Mouse (Mus musculus): ENCODE measurements around the gene Ggta1. TPM values are rescaled to one million over a fixed set of nuclear protein-coding genes. Genes with fewer than 3 reads are reported as not detected.

The Ggta1 gene
- total RNA-seq, 4 experiments from 2014 or later = 4.0 to 7.7 (median 5.6) TPM

GRCm38 (mm10) chr2:35440480-35440879, 22.6 kb downstream of the Ggta1 start:
- DNase-seq (ENCODE audit: low spot score in 2 of 2) = no peak

DNA sequence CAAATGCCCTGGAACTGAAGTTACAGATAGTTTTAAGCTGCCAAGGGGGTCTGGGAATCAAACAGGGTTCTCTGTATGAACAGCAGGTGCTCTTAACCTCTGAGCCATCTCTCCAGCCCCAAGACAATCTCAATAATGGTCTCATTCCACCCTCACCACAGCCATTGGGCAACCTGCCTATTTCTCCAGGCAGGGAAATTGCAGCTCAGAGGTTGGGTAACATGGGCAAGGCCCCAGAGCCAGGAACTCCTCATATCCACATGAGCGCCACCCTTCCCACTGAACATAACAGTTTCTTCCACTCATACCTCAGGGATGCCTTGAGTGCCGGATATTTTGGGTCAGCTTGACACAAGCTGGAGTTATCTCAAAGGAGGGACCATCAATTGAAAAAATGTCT, 25.2 kb downstream of the Ggta1 start:
- DNase-seq (ENCODE audit: low spot score in 2 of 2) = no peak

DNA sequence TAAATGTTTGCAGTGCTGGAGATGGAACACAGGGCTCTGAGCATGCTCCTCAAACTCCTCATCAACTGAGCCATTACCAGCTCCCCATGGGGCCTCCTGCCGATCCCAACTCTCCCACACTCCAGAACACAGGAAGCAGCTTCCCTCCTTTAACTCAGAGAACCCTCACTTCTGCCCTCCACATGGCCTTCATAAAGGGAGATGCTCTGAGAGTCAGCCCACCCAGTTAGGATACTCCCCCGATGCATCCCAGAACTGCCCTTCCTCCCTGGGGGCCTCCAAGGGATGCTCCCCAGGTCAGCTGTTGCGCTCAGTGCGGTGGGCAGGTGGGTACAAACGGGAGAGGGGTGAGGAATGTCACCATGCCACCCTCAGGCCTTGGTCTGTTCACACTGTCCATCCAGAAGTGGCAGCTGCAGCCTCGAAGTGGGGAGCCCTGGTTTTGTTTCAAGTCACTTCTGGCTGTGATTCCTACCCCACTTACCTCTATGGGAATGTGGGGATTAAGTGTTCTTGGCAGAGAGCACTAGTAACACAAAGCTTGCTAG, 28.4 kb downstream of the Ggta1 start:
- no peak for DNase-seq (ENCODE audit: low spot score in 2 of 2)

DNA sequence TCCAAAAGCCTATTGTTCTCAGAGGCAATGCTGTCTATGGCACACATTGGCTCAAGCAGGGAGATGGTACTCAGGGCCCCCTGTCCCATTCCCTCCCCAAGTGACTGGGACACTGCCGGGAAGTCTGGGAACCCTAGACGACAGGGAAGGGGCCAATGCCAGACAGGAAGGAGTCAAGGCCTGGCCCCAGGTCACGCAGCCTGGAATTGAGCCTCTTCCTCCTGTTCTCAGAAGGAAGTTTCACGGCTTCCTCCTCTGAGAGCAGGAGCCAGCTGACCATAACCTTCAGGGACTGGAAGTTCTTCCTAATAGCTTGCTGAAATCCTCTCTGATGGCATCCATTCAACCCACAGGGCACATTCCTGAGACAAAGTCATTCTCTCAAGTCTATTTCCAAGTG, 29.6 kb downstream of the Ggta1 start:
- no peak for DNase-seq (ENCODE audit: low spot score in 2 of 2)

DNA sequence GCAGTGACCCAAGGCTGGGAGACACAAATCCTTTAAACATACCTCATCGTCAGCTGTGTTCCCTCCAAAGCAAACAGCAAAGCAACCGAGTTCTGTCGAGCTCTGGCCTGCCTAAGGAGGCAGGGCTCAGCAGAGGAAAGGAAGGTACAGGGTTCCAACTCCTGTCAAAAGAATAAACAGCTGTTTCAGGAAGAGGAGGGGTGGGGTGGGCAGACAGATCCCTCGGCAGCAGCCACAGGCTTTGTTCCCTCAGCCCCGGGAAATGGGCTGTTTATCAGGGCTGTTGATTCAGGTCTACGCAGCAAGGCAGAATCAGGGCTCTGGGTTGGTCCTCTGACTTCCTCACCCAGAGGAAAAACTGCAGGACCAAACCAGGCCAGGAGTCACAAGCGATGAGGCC, 30.6 kb downstream of the Ggta1 start:
- no peak for DNase-seq (ENCODE audit: low spot score in 2 of 2)

- no peak for DNase-seq (ENCODE audit: low spot score in 2 of 2)
Observed at GRCm38 (mm10) chr2:35432011-35432410, 31.0 kb downstream of the Ggta1 start.

DNA sequence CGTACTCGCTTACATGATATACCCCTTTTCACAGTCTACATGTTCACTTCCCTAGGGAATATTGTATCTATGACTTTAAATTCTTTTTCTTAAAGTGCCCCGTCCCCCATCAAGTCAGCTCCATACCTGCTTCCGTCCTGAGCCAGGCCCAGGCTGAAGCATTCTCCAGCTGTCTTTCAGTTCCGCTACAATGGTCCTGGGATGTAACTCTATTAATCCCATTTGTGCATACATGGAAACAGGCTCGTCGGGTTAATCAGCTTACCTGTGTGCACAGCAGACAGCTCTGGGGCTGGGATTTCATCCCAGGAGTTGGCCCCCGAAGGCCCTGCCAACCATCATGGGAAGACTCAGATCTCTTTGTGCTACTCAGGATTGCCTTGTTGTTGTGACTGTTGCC, 32.2 kb downstream of the Ggta1 start:
- DNase-seq (ENCODE audit: low spot score in 2 of 2) = no peak

DNA sequence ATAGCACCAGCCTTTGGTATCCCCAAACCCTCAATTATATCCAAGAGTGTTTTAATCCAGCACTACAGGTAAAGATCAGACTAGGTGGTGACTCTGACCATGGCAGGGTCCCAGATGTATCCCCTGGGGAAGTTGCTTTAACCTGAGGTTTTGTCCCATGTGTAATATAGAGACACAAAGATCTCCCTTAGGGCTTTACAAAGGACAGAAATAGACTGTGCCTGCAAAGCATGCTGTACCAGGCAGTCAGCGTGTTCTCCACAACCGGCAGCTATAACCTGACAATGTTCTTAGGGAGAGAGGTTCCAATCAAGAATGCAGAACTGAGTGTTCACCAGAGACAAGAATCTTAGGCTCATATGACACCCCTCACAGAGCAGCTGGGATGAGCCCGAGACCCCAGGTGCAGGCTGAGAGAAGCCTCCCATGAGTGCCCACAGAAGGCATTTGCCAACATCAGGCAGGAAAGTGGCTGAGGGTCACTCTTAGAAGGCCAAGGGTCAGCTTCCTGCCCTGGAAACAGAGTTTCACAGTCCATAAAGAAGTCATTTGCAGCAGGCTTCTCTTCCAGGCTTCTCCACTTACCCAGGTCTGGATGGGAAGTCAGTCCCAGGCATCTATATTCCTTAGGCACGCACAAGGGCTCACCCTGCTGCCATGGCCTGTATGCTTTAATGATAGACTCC, 34.3 kb downstream of the Ggta1 start:
- DNase-seq (ENCODE audit: low spot score in 2 of 2) = no peak

- DNase-seq (ENCODE audit: low spot score in 2 of 2) = no peak
Observed at GRCm38 (mm10) chr2:35427559-35427958, 35.5 kb downstream of the Ggta1 start.

DNA sequence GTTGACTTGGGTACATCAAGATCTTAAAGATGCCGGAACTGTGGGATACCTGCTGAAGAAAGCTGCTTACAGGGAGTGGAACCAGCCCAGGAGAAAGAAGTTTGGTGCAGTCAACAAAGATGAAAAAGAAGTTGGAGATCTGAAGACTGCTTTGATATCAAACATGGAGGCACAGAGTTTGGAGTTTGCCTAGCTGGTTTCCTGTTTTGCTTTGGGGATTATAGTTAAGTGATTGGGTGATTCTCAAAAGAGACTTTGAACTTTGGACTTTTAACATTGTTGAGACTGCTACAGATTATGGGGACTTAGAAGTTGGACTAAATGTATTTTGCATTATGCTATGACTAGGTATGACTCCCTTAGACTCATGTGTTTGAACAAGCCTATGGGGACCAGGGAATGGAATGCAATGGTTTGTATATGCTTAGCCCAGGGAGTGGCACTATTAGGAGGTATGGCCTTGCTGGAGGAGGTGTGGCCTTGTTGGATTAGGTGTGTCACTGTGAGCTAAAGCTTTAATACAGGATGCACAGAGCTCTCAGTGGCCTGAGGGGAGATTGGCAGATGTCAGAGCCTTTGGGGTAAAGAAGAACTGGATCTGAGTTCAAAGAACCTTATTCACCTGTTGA, 39.2 kb downstream of the Ggta1 start:
- no peak for DNase-seq (ENCODE audit: low spot score in 2 of 2)

GRCm38 (mm10) chr2:35422384-35422783, 40.6 kb downstream of the Ggta1 start:
- DNase-seq (ENCODE audit: low spot score in 2 of 2) = no peak

DNA sequence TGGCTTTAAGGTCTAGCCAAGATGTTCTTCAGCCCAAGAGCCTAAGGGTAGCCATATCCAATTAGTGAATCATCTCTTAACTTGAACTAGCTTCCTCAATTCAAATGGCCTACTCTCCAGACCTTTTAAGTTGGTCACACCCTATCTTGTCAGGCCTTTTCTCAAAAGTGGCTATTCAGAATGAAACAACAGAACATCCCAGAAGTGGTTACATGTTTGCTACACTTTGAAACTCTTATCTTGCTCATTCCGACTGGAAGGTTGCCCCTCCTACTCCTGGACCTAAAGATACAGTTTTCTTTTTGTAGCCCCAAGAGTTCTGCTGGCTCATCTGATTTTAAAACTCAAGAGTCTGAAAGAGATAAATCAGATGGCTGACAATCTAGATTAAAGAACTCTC, 42.4 kb downstream of the Ggta1 start:
- no peak for DNase-seq (ENCODE audit: low spot score in 2 of 2)

- no peak for DNase-seq (ENCODE audit: low spot score in 2 of 2)
Observed at GRCm38 (mm10) chr2:35419671-35420070, 43.4 kb downstream of the Ggta1 start.

DNA sequence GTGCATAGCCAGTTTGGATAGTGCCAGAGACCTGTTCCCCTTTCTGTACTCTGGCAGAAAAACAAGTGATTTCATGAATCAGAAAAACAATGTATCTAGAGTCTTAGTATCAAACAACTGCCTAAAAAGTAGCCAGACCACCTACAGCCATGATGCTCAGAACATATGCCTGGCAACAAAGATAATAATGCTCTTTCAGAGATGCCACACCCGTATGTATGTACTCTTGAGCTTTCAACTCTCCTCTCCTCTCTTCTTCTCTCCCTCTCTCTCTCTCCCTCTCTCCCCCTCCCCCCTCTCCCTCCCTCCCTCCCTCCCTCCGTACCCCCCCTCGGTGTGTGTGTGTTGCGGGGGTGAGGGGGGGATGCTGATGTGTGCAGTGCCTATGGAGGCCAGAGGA, 43.8 kb downstream of the Ggta1 start:
- DNase-seq (ENCODE audit: low spot score in 2 of 2) = no peak

DNA sequence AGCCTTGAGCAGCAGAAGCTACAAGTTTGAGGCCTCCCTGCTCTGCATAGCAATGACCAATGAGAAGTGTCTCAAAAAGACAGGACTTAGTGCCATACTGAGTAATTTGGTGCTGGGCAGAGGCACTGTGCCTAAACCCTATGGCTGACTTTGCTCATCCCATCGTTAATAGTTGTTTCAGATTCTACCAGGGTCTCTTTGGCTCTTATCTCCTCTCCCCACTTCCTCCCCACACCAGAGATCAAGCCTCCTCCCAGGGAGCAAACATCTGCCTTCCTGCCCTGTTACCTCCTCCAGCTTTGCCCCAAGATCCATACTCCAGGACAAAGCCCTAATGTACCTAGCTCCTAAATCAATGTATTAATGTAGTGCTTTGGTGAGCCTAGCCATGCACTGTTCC, 45.8 kb downstream of the Ggta1 start:
- no peak for DNase-seq (ENCODE audit: low spot score in 2 of 2)

DNA sequence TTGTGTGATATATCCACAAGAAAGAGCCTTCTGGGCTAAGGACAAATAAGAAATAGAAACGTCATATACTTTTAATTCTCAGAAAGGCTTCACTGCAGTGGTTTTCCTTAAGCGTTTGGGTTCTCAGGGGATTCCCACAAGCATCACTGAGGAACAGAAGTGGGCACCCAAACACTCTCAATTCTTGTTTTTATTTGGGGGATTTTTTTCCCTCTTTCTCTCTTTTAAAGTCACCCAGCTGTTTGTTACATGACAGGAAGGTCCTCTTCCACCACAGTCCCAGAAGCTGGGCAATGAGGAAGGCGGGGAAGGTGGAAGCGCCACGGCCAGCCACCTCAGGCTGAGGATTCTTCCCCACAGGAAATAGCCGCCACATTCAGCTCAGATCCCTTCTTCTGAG, 46.6 kb downstream of the Ggta1 start:
- DNase-seq (ENCODE audit: low spot score in 2 of 2) = no peak

DNA sequence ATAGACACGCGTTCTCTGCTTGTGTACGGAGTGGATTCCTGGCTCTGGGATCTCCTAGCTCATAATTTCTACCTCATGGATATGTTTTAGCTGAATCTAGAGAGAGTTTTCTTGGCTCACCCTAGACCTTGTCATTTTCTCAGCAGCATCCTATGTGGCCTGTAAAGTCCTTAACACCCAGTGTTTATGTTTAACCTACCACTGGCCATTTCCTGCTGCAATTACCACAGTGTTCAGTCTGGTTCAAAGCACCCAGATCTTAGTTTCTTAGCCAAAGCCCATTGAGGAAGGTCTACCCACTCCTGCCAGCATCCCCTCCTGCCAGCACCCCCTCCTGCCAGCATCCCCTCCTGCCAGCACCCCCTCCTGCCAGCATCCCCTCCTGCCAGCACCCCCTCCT, 50.2 kb downstream of the Ggta1 start:
- no peak for DNase-seq (ENCODE audit: low spot score in 2 of 2)

DNA sequence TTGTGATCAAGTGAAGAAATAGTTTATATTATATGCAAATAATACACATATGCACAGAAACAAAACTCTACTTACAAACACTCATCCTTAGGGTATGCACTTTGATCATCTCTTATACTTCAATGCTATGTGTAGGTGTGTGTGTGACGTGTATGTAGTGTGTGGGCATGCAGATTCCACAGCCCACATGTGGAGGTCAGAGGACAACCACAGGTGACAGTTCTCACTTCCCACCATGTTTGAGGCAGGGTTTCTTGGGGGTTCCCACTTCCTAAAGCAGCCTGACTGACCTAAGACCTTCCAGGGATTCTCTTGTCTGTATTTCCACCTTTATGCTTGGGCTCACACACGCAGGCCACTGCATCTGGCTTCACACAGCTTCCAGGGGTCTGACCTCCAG, 50.8 kb downstream of the Ggta1 start:
- no peak for DNase-seq (ENCODE audit: low spot score in 2 of 2)

DNA sequence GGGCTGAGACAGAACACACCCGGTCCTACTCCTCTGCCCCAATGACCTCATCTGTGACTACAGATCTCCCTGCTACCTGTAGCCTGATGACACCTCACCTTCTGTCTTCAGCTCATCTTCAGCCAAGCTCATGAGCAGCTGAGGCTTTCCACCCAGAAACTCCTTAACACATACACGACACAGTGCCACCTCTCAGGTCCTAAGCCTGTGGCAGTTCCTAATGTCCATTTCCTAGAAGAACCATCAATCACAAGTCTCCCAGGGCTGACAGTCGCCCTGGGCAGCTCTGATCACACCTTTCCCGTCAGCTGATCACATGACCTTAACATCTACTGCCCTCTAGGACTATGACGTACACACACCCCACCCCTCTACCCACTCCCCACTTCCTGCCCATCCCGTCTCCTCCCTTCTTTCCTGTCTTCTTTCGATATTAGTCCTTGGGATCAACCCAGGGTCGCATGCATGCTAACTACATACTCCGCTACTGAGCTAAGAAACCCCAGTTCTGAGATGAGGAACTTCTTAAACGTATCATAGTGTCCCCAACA, 51.3 kb downstream of the Ggta1 start:
- no peak for DNase-seq (ENCODE audit: low spot score in 2 of 2)

GRCm38 (mm10) chr2:35409466-35409865, 53.6 kb downstream of the Ggta1 start:
- DNase-seq (ENCODE audit: low spot score in 2 of 2) = no peak

DNA sequence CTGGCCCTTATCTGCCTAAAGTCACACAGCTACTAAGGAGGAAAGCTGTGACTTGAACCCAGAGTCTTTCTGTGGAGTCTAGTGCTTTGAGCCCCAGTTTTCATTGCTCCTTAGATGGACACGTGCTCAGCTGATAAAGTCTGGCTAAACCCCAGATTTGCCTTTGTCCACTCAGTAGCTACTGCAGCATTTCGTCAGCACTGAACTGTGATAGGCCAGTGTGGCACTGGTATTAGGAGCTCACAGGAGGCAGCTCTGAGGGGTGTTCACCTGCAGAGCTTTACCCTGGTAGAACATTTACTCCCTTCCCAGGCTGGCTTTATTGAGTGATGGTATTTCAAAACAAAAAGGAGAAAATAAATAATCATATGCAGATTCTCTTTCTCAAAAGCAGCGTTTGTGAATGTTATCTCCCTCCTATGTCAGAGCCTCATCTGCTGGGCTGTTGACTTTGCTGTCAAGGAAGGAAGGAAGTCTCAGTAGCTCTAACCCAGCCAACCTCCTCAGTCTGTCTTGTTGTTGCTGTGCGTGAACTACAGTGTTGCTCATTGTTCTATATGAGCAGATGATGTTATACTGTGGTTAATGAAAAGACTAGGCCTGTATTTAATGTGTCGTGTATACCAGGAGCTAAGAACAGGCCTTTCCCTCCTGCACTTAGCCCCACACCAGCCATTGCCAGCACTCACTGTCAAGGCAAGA, 54.5 kb downstream of the Ggta1 start:
- no peak for DNase-seq (ENCODE audit: low spot score in 2 of 2)

DNA sequence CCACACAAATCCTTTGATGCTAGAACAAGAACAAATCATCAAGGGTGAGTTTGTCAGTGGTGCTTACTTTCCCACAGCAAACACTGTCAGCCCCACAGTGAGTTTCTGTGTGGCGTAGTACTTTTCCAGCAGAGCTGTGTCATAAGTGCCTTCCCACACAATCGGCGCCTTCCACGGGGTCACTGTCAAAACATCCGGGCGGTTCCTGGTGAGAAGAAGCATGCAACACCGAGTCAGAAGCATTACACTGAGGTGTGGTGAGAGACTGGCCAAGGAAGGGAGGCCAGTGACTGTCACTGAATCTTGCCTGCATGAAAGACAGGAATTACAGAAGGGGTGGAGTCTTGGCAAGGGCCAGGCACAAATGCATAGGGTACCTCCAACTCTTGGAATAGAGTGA, 55.2 kb downstream of the Ggta1 start:
- DNase-seq (ENCODE audit: low spot score in 2 of 2) = no peak
